Mouse (Mus musculus): ENCODE results near the gene Npnt. TPM values are rescaled to one million over a fixed set of nuclear protein-coding genes. Genes with fewer than 3 reads are reported as not detected.

The Npnt gene
- 4.6 and 5.6 TPM in 2 replicates for polyA plus RNA-seq (2012; rRNA removed)

DNA sequence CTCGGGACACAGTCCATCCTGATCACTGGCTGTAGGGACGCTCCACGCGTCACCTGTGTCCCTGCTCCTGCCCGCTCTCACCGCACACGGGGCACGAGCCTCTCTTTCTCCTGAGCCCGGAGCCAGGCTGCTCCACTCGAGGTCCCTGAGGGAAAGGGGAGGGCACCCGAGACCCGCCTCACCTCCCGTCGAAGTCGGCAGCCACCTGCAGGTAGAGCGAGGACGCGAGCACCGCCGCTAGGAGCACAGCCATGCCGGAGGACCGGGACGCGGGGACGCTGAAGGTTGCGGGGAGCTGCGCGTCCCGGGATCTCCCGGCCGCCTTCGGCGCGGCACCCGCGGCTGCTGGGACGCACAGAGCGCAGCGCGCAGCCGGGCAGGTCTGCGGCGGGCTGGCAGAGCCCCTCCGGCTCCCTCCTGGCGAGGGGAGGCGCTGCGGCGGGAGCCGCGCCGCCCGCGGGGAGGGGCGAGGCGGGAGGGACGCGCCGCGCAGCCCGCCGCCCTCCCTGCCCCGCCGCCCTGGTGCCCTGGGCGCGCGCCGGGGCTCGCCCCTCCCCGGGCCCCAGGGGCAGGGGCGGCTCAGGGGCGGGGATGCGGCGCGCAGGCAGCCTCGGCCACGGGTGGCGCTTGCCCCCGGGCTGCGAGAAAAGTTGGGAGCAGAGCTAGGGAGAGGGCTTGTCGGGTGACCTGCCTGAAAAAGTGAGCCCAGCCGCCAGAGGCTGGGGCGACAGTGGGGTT lies at the start of gene Npnt:
TSS of gene Npnt (minus strand) at position 501 of the 738 bp plus-strand sequence.

Other genes starting within 250 kb of the Npnt start
- 6.6 and 7.0 TPM in 2 replicates for gene Ints12, start 141.5 kb upstream of the Npnt start, polyA plus RNA-seq (2012; rRNA removed)
- 3.0 and 3.3 TPM in 2 replicates for gene Gstcd, start 141.7 kb upstream of the Npnt start, polyA plus RNA-seq (2012; rRNA removed)